Mouse (Mus musculus) spleen, postnatal 4 days (tissue): Measurements from ENCODE around the gene Gas1.
A peak's percentile ranks its signal among the peaks of the same experiment; 100 is the strongest.

Experiments
- DNase-seq, 2 experiments: peaks; one replicate each; pipeline ENCODE4 v3.0.0; 2022; ENCODE audit warnings: low spot score in 2 of 2

Gas1 gene

GRCm38 (mm10) chr13:60177106-60177796, at the start of gene Gas1:
TSS of gene Gas1 (minus strand) at chr13:60177365.
- peak; percentile 17 to 65 for DNase-seq

GRCm38 (mm10) chr13:60226251-60226836, 49.2 kb upstream of the Gas1 start:
- DNase-seq: no peak

GRCm38 (mm10) chr13:60225736-60226135, 48.6 kb upstream of the Gas1 start:
- no peak for DNase-seq

GRCm38 (mm10) chr13:60225276-60225675, 48.1 kb upstream of the Gas1 start:
- DNase-seq: no peak

GRCm38 (mm10) chr13:60223797-60224196, 46.6 kb upstream of the Gas1 start:
- DNase-seq: no peak

GRCm38 (mm10) chr13:60222336-60222735, 45.2 kb upstream of the Gas1 start:
- no peak for DNase-seq

- DNase-seq: no peak
These were observed 36.7 kb upstream of the Gas1 start for GRCm38 (mm10) chr13:60213896-60214295.

GRCm38 (mm10) chr13:60207135-60207601, 30.0 kb upstream of the Gas1 start:
- DNase-seq: no peak

GRCm38 (mm10) chr13:60204746-60205145, 27.6 kb upstream of the Gas1 start:
- DNase-seq: no peak

- no peak for DNase-seq
These were observed 16.1 kb upstream of the Gas1 start for GRCm38 (mm10) chr13:60193273-60193672.

GRCm38 (mm10) chr13:60189923-60190322, 12.8 kb upstream of the Gas1 start:
- DNase-seq: no peak

- no peak for DNase-seq
These were observed 11.8 kb upstream of the Gas1 start for GRCm38 (mm10) chr13:60188952-60189351.

- no peak for DNase-seq
These were observed 10.1 kb upstream of the Gas1 start for GRCm38 (mm10) chr13:60187276-60187675.

- DNase-seq: no peak
These were observed 5.2 kb upstream of the Gas1 start for GRCm38 (mm10) chr13:60182346-60182745.

- DNase-seq: no peak
These were observed 2.5 kb upstream of the Gas1 start for GRCm38 (mm10) chr13:60179641-60180040.

GRCm38 (mm10) chr13:60178416-60178815, 1.3 kb upstream of the Gas1 start:
- DNase-seq: peak; percentile 60 to 83

- no peak for DNase-seq
These were observed 589 bp upstream of the Gas1 start for GRCm38 (mm10) chr13:60177797-60178110.

GRCm38 (mm10) chr13:60176776-60177105, 424 bp downstream of the Gas1 start:
- DNase-seq: no peak

GRCm38 (mm10) chr13:60176136-60176775, 909 bp downstream of the Gas1 start:
- no peak for DNase-seq

GRCm38 (mm10) chr13:60175490-60176135, 1.6 kb downstream of the Gas1 start:
- no peak for DNase-seq

GRCm38 (mm10) chr13:60174953-60175352, 2.2 kb downstream of the Gas1 start:
- DNase-seq: no peak

- no peak for DNase-seq
These were observed 3.3 kb downstream of the Gas1 start for GRCm38 (mm10) chr13:60173591-60174524.
